Mouse (Mus musculus) midbrain, embryonic 12.5 days (tissue): ENCODE measurements around the gene Rem1. TPM values are rescaled to one million over a fixed set of nuclear protein-coding genes. Genes with fewer than 3 reads are reported as not detected.
A peak's percentile ranks its signal among the peaks of the same experiment; 100 is the strongest.

Source experiments
- ATAC-seq: fragments of 200-750 bp; cut with Nextera tagmentation; 2 replicates; pipeline ENCODE4 v1.8.0; 2017; ENCODE audit warnings: low read depth, moderate TSS enrichment, moderate library complexity; ENCODE audit not compliant: low FRiP score
- H3K27ac ChIP-seq: fragments of 300-500 bp; sonication (generic); replicated peaks from 2 replicates; pipeline ENCODE4 v1.5.1; 2016; ENCODE audit warnings: mild to moderate bottlenecking
- H3K27me3 ChIP-seq: fragments of 300-500 bp; sonication (generic); 2 replicates; pipeline ENCODE4 v1.6.1; 2016; ENCODE audit warnings: mild to moderate bottlenecking
- H3K36me3 ChIP-seq: fragments of 300-500 bp; sonication (generic); 2 replicates; pipeline ENCODE4 v1.6.1; 2016
- H3K4me1 ChIP-seq: fragments of 300-500 bp; sonication (generic); 2 replicates; pipeline ENCODE4 v1.6.1; 2016
- H3K4me2 ChIP-seq: fragments of 300-500 bp; sonication (generic); replicated peaks from 2 replicates; pipeline ENCODE4 v1.6.1; 2016; ENCODE audit warnings: mild to moderate bottlenecking, moderate library complexity
- H3K4me3 ChIP-seq: fragments of 300-500 bp; sonication (generic); 2 replicates; pipeline ENCODE4 v1.5.1; 2016; ENCODE audit warnings: mild to moderate bottlenecking
- H3K9ac ChIP-seq: fragments of 300-500 bp; sonication (generic); replicated peaks from 2 replicates; pipeline ENCODE4 v1.6.1; 2016; ENCODE audit warnings: mild to moderate bottlenecking, moderate library complexity
- H3K9me3 ChIP-seq: fragments of 300-500 bp; sonication (generic); 2 replicates; pipeline ENCODE4 v1.6.1; 2016; ENCODE audit warnings: mild to moderate bottlenecking
- WGBS: fragments of 180-500 bp; shearing (Covaris S2); methylation state at CpG from one replicate; pipeline ENCODE4 v1.1.7; 2016; 5-methylcytosine and 5-hydroxymethylcytosine counted together
- polyA plus RNA-seq: library from polyadenylated mRNA; unstranded; fragments of >200 nt; fragmentation: Nextera tagmentation; extraction: Ambion mirVana; gene quantifications from 2 replicates; pipeline ENCODE4 v1.2.1, GENCODE M21; 2016

Rem1 gene
- 0.31 TPM in 1 of 2 replicates, not detected in the other for polyA plus RNA-seq

GRCm38 (mm10) chr2:152626774-152627591 is at the start of gene Rem1:
TSS of gene Rem1 (plus strand) at chr2:152626951.
- ATAC-seq, result 0 out of 2 replicates have a peak, but pooled peaks have one; percentile 53
- Histone ChIP-seq H3K36me3 (no peaks in the 10 kb centered on the region), H3K4me1 (peaks cover 19% of the 10 kb centered on the region), H3K4me3 (peak within 1 kb of the TSS; percentile 35), H3K9me3 (no peaks in the 10 kb centered on the region), H3K27me3 (peaks cover 52% of the 10 kb centered on the region), H3K9ac (0 out of 2 replicates have a peak within 1 kb of the TSS, but pooled peaks have one; percentile 41), H3K27ac (no peak within 1 kb of the TSS), H3K4me2 (peak within 1 kb of the TSS; percentile 57)
- 1% methylated on average over 59 of the region's 59 CpGs for WGBS

- Histone ChIP-seq H3K4me2 (no peak within 1 kb of the TSS), H3K27me3 (no peaks in the 10 kb centered on the region), H3K4me3 (no peak within 1 kb of the TSS), H3K36me3 (no peaks in the 10 kb centered on the region), H3K9me3 (no peaks in the 10 kb centered on the region), H3K4me1 (no peaks in the 10 kb centered on the region), H3K9ac (no peak within 1 kb of the TSS), H3K27ac (no peak within 1 kb of the TSS)
- WGBS, result 75% methylated on average over 7 of the region's 7 CpGs
- ATAC-seq, result no peak
Observed at GRCm38 (mm10) chr2:152580107-152580506, 46.6 kb upstream of the Rem1 start, which contains the start of gene Defb19. TSS of gene Defb19 (minus strand) at chr2:152580312.

GRCm38 (mm10) chr2:152580612-152581011 is 46.1 kb upstream of the Rem1 start:
- 92% methylated on average over 11 of the region's 11 CpGs for WGBS
- Histone ChIP-seq H3K4me1 (no peaks in the 10 kb centered on the region), H3K27ac (no peak overlapping the region), H3K36me3 (no peaks in the 10 kb centered on the region), H3K9ac (no peak overlapping the region), H3K9me3 (no peaks in the 10 kb centered on the region), H3K4me2 (no peak overlapping the region), H3K27me3 (no peaks in the 10 kb centered on the region), H3K4me3 (no peak overlapping the region)
- ATAC-seq, result no peak

GRCm38 (mm10) chr2:152586926-152587560 is 39.7 kb upstream of the Rem1 start:
- Histone ChIP-seq H3K27me3 (no peaks in the 10 kb centered on the region), H3K4me2 (no peak overlapping the region), H3K4me1 (peaks cover 3% of the 10 kb centered on the region; the same call in 1 of the 2 replicates), H3K9ac (no peak overlapping the region), H3K27ac (no peak overlapping the region), H3K9me3 (no peaks in the 10 kb centered on the region), H3K4me3 (no peak overlapping the region), H3K36me3 (no peaks in the 10 kb centered on the region)
- ATAC-seq, result no peak
- 78% methylated on average over 4 of the region's 4 CpGs for WGBS

GRCm38 (mm10) chr2:152588450-152588849 is 38.3 kb upstream of the Rem1 start:
- Histone ChIP-seq H3K36me3 (no peaks in the 10 kb centered on the region), H3K9me3 (no peaks in the 10 kb centered on the region), H3K27ac (no peak overlapping the region), H3K4me2 (no peak overlapping the region), H3K9ac (no peak overlapping the region), H3K4me3 (no peak overlapping the region), H3K4me1 (peaks cover 3% of the 10 kb centered on the region; the same call in 1 of the 2 replicates), H3K27me3 (no peaks in the 10 kb centered on the region)
- WGBS, result 63% methylated on average over 2 of the region's 2 CpGs
- no peak for ATAC-seq

GRCm38 (mm10) chr2:152589021-152589420 is 37.7 kb upstream of the Rem1 start:
- Histone ChIP-seq H3K4me3 (no peak overlapping the region), H3K4me1 (peaks cover 3% of the 10 kb centered on the region; the same call in 1 of the 2 replicates), H3K36me3 (no peaks in the 10 kb centered on the region), H3K9ac (no peak overlapping the region), H3K27me3 (no peaks in the 10 kb centered on the region), H3K9me3 (no peaks in the 10 kb centered on the region), H3K4me2 (no peak overlapping the region), H3K27ac (no peak overlapping the region)
- 53% methylated on average over 6 of the region's 6 CpGs for WGBS
- no peak for ATAC-seq

- no peak for ATAC-seq
- Histone ChIP-seq H3K27ac (no peak within 1 kb of the TSS), H3K27me3 (no peaks in the 10 kb centered on the region), H3K9ac (no peak within 1 kb of the TSS), H3K36me3 (no peaks in the 10 kb centered on the region), H3K4me3 (no peak within 1 kb of the TSS), H3K4me1 (no peaks in the 10 kb centered on the region), H3K4me2 (no peak within 1 kb of the TSS), H3K9me3 (no peaks in the 10 kb centered on the region)
- 70% methylated on average over 7 of the region's 7 CpGs for WGBS
Observed at GRCm38 (mm10) chr2:152599299-152599698, 27.5 kb upstream of the Rem1 start, which contains the start of gene Defb45. TSS of gene Defb45 (minus strand) at chr2:152599399.

- no peaks in the 10 kb centered on the region for H3K27me3 ChIP-seq
- no peak overlapping the region for H3K9ac ChIP-seq
- H3K27ac ChIP-seq, result no peak overlapping the region
- no peaks in the 10 kb centered on the region for H3K9me3 ChIP-seq
- ATAC-seq, result no peak
- no peak overlapping the region for H3K4me2 ChIP-seq
- H3K4me1 ChIP-seq, result no peaks in the 10 kb centered on the region
- H3K36me3 ChIP-seq, result no peaks in the 10 kb centered on the region
- 85% methylated on average over 6 of the region's 6 CpGs for WGBS
- H3K4me3 ChIP-seq, result no peak overlapping the region
Observed at GRCm38 (mm10) chr2:152600076-152600475, 26.7 kb upstream of the Rem1 start.

GRCm38 (mm10) chr2:152601275-152601960 is 25.3 kb upstream of the Rem1 start:
- Histone ChIP-seq H3K4me1 (no peaks in the 10 kb centered on the region), H3K4me3 (no peak overlapping the region), H3K27ac (no peak overlapping the region), H3K36me3 (no peaks in the 10 kb centered on the region), H3K9ac (no peak overlapping the region), H3K27me3 (no peaks in the 10 kb centered on the region), H3K4me2 (no peak overlapping the region), H3K9me3 (no peaks in the 10 kb centered on the region)
- 75% methylated on average over 4 of the region's 4 CpGs for WGBS
- ATAC-seq, result no peak

- Histone ChIP-seq H3K36me3 (no peaks in the 10 kb centered on the region), H3K27ac (no peak within 1 kb of the TSS), H3K4me2 (no peak within 1 kb of the TSS), H3K9me3 (no peaks in the 10 kb centered on the region), H3K4me3 (no peak within 1 kb of the TSS), H3K27me3 (no peaks in the 10 kb centered on the region), H3K4me1 (no peaks in the 10 kb centered on the region), H3K9ac (no peak within 1 kb of the TSS)
- ATAC-seq, result no peak
- WGBS, result 86% methylated on average over 15 of the region's 15 CpGs
Observed at GRCm38 (mm10) chr2:152604057-152604456, 22.7 kb upstream of the Rem1 start, which contains the start of gene Defb36. TSS of gene Defb36 (plus strand) at chr2:152604327.

GRCm38 (mm10) chr2:152607746-152608145 is 19.0 kb upstream of the Rem1 start:
- no peak for ATAC-seq
- Histone ChIP-seq H3K27ac (no peak overlapping the region), H3K27me3 (no peaks in the 10 kb centered on the region), H3K9me3 (no peaks in the 10 kb centered on the region), H3K4me2 (no peak overlapping the region), H3K9ac (no peak overlapping the region), H3K4me1 (no peaks in the 10 kb centered on the region), H3K36me3 (no peaks in the 10 kb centered on the region), H3K4me3 (no peak overlapping the region)
- WGBS, result 76% methylated on average over 6 of the region's 6 CpGs

GRCm38 (mm10) chr2:152608719-152609118 is 18.0 kb upstream of the Rem1 start:
- 85% methylated on average over 1 of the region's 1 CpGs for WGBS

More at GRCm38 (mm10) chr2:152608719-152609118, 18.0 kb upstream of the Rem1 start:
- no peaks in the 10 kb centered on the region for H3K4me1 ChIP-seq
- no peaks in the 10 kb centered on the region for H3K27me3 ChIP-seq
- no peak overlapping the region for H3K4me3 ChIP-seq
- H3K36me3 ChIP-seq, result no peaks in the 10 kb centered on the region
- H3K4me2 ChIP-seq, result no peak overlapping the region
- no peaks in the 10 kb centered on the region for H3K9me3 ChIP-seq
- ATAC-seq, result no peak
- no peak overlapping the region for H3K27ac ChIP-seq
- H3K9ac ChIP-seq, result no peak overlapping the region
